Mouse (Mus musculus) intestine, postnatal 0 days (tissue): ENCODE results near the gene Lcn3. TPM values are rescaled to one million over a fixed set of nuclear protein-coding genes. Genes with fewer than 3 reads are reported as not detected.
"Not testable (repeated sequence)": the region's sequence is repeated elsewhere in the genome, so short reads cannot be mapped to it uniquely, and the experiment has no call there.

Experiments
- ATAC-seq: fragments of 200-750 bp; cut with Nextera tagmentation; 2 replicates; pipeline ENCODE4 v1.8.0; 2017; ENCODE audit warnings: mild to moderate bottlenecking, moderate TSS enrichment, moderate library complexity
- H3K27ac ChIP-seq: fragments of 300-500 bp; sonication (generic); 2 replicates; pipeline ENCODE4 v1.5.1; 2014; ENCODE audit warnings: mild to moderate bottlenecking, low read depth, low read length, moderate library complexity
- H3K27me3 ChIP-seq: fragments of 300-500 bp; sonication (generic); replicated peaks from 2 replicates; pipeline ENCODE4 v1.6.1; 2014; ENCODE audit warnings: low read length, mixed read lengths; ENCODE audit not compliant: control insufficient read depth, insufficient read depth
- H3K36me3 ChIP-seq: fragments of 300-500 bp; sonication (generic); 2 replicates; pipeline ENCODE4 v1.6.1; 2014; ENCODE audit warnings: mild to moderate bottlenecking, moderate library complexity; ENCODE audit not compliant: control insufficient read depth, insufficient read depth
- H3K4me1 ChIP-seq: fragments of 300-500 bp; sonication (generic); replicated peaks from 2 replicates; pipeline ENCODE4 v1.6.1; 2014; ENCODE audit warnings: antibody characterized with exemption, low read length, mixed read lengths; ENCODE audit not compliant: control insufficient read depth, insufficient read depth
- H3K4me2 ChIP-seq: fragments of 300-500 bp; sonication (generic); replicated peaks from 2 replicates; pipeline ENCODE4 v1.6.1; 2014; ENCODE audit warnings: low read depth, mild to moderate bottlenecking, moderate library complexity
- H3K4me3 ChIP-seq: fragments of 300-500 bp; sonication (generic); 2 replicates; pipeline ENCODE4 v1.5.1; 2014; ENCODE audit warnings: low read depth, low read length
- H3K9ac ChIP-seq: fragments of 300-500 bp; sonication (generic); 2 replicates; pipeline ENCODE4 v1.6.1; 2014; ENCODE audit warnings: mild to moderate bottlenecking, low read depth, low read length
- H3K9me3 ChIP-seq: fragments of 300-500 bp; sonication (generic); 2 replicates; pipeline ENCODE4 v1.6.1; 2016; ENCODE audit warnings: mixed run types; ENCODE audit not compliant: control insufficient read depth
- CTCF ChIP-seq: sonication (generic); IDR thresholded peaks from 2 replicates; pipeline ENCODE4 v1.5.1; 2016; ENCODE audit warnings: low read depth, mild to moderate bottlenecking, control low read depth, antibody characterized with exemption, moderate library complexity
- WGBS: fragments of 180-500 bp; shearing (Covaris S2); extraction: QIAGEN DNeasy Blood & Tissue Kit; methylation state at CpG from one replicate; pipeline ENCODE4 v1.1.7; 2014; 5-methylcytosine and 5-hydroxymethylcytosine counted together
- polyA plus RNA-seq: library from polyadenylated mRNA; unstranded; fragments of >200 nt; fragmentation: Nextera tagmentation; extraction: Ambion mirVana; gene quantifications from 2 replicates; pipeline ENCODE4 v1.2.1, GENCODE M21; 2015

Gene Lcn3
- polyA plus RNA-seq, result not detected in 2 replicates

- H3K27me3 ChIP-seq, result no peaks in the 10 kb centered on the region
- H3K4me3 ChIP-seq, result no peak within 1 kb of the TSS
- no peak within 1 kb of the TSS for H3K4me2 ChIP-seq
- no peak within 1 kb of the TSS for H3K27ac ChIP-seq
- no peak for TF ChIP-seq CTCF
- H3K4me1 ChIP-seq, result no peaks in the 10 kb centered on the region
- H3K36me3 ChIP-seq, result no peaks in the 10 kb centered on the region
- no peak for ATAC-seq
- 50% methylated on average over 2 of the region's 2 CpGs for WGBS
- no peaks in the 10 kb centered on the region for H3K9me3 ChIP-seq
- no peak within 1 kb of the TSS for H3K9ac ChIP-seq
Measured at GRCm38 (mm10) chr2:25765269-25765668, at the start of gene Lcn3. Gene Lcn3 (plus strand): TSS chr2:25765569.

GRCm38 (mm10) chr2:25717222-25717621 lies 48.1 kb upstream of the Lcn3 start:
- Histone ChIP-seq H3K27ac (no peak overlapping the region), H3K36me3 (no peaks in the 10 kb centered on the region), H3K9ac (no peak overlapping the region), H3K9me3 (no peaks in the 10 kb centered on the region), H3K4me2 (no peak overlapping the region), H3K4me1 (no peaks in the 10 kb centered on the region), H3K4me3 (no peak overlapping the region), H3K27me3 (no peaks in the 10 kb centered on the region)
- no peak for ATAC-seq
- TF ChIP-seq CTCF, result no peak

- Histone ChIP-seq H3K27ac (no peak overlapping the region), H3K36me3 (no peaks in the 10 kb centered on the region), H3K9me3 (no peaks in the 10 kb centered on the region), H3K4me3 (no peak overlapping the region), H3K4me2 (no peak overlapping the region), H3K4me1 (no peaks in the 10 kb centered on the region), H3K27me3 (no peaks in the 10 kb centered on the region), H3K9ac (no peak overlapping the region)
- ATAC-seq, result no peak
- 62% methylated on average over 2 of the region's 2 CpGs for WGBS
- TF ChIP-seq CTCF, result no peak
Measured at GRCm38 (mm10) chr2:25733199-25733930, 32.0 kb upstream of the Lcn3 start.

GRCm38 (mm10) chr2:25736709-25737108 lies 28.7 kb upstream of the Lcn3 start, which contains the start of gene Obp2b:
Gene Obp2b (plus strand): TSS chr2:25737009.
- H3K4me3 ChIP-seq, H3K27ac ChIP-seq, H3K9me3 ChIP-seq, H3K9ac ChIP-seq, H3K4me2 ChIP-seq, H3K36me3 ChIP-seq, H3K4me1 ChIP-seq, ATAC-seq, H3K27me3 ChIP-seq: not testable (repeated sequence)
- WGBS, result 59% methylated on average over 3 of the region's 3 CpGs

GRCm38 (mm10) chr2:25741671-25742070 lies 23.7 kb upstream of the Lcn3 start:
- no peak for TF ChIP-seq CTCF
- WGBS, result 53% methylated on average over 1 of the region's 1 CpGs

GRCm38 (mm10) chr2:25754201-25754600 lies 11.2 kb upstream of the Lcn3 start:
- H3K9ac ChIP-seq, result no peak overlapping the region
- H3K4me1 ChIP-seq, result no peaks in the 10 kb centered on the region
- ATAC-seq, result no peak
- no peak overlapping the region for H3K27ac ChIP-seq
- no peak overlapping the region for H3K4me2 ChIP-seq
- H3K36me3 ChIP-seq, result no peaks in the 10 kb centered on the region
- no peak for TF ChIP-seq CTCF
- H3K27me3 ChIP-seq, result no peaks in the 10 kb centered on the region
- WGBS, result 93% methylated on average over 1 of the region's 1 CpGs
- H3K4me3 ChIP-seq, result no peak overlapping the region
- H3K9me3 ChIP-seq, result no peaks in the 10 kb centered on the region

More at GRCm38 (mm10) chr2:25741671-25742070, 23.7 kb upstream of the Lcn3 start:
- no peak for ATAC-seq
- H3K4me2 ChIP-seq, result no peak overlapping the region
- H3K9ac ChIP-seq, result no peak overlapping the region
- H3K36me3 ChIP-seq, result no peaks in the 10 kb centered on the region
- H3K27ac ChIP-seq, result no peak overlapping the region
- no peaks in the 10 kb centered on the region for H3K27me3 ChIP-seq
- H3K4me1 ChIP-seq, result no peaks in the 10 kb centered on the region
- no peak overlapping the region for H3K4me3 ChIP-seq
- H3K9me3 ChIP-seq, result no peaks in the 10 kb centered on the region
